Mouse (Mus musculus) MEL (cell line): ENCODE data around the gene Myo3b.

Source experiments
- CHD2 ChIP-seq: IDR thresholded peaks from 2 replicates; pipeline ENCODE4 v1.6.1; 2011; ENCODE audit warnings: low read length, improper control_type of control experiment
- CTCF ChIP-seq, 3 experiments: IDR thresholded peaks in 2 of 3; conservative IDR thresholded peaks in 1 of 3; 2 replicates each; pipeline ENCODE4 v1.5.1; 2011 to 2012; ENCODE audit warnings: low read length in 3 of 3, low read depth in 2 of 3, mild to moderate bottlenecking in 2 of 3, improper control_type of control experiment in 1 of 3, inconsistent platforms in 1 of 3, mixed read lengths in 1 of 3, moderate library complexity in 1 of 3; ENCODE audit not compliant: control insufficient read depth in 1 of 3, insufficient read depth in 1 of 3, poor library complexity in 1 of 3, severe bottlenecking in 1 of 3
- EP300 ChIP-seq, 2 experiments: IDR thresholded peaks; 2 replicates each; pipeline ENCODE4 v1.6.1; 2011; ENCODE audit warnings: improper control_type of control experiment in 2 of 2, low read length in 2 of 2, low read depth in 1 of 2, mild to moderate bottlenecking in 1 of 2
- MAX ChIP-seq: IDR thresholded peaks from 2 replicates; pipeline ENCODE4 v1.6.1; 2011; ENCODE audit warnings: low read length, improper control_type of control experiment
- MYC ChIP-seq: IDR thresholded peaks from 2 replicates; pipeline ENCODE4 v1.6.1; 2011; ENCODE audit warnings: low read depth, mild to moderate bottlenecking, low read length, improper control_type of control experiment, moderate library complexity
- NRF1 ChIP-seq: IDR thresholded peaks from 2 replicates; pipeline ENCODE4 v1.6.1; 2014; ENCODE audit warnings: low read depth, mild to moderate bottlenecking, inconsistent platforms, low read length, improper control_type of control experiment, moderate library complexity; ENCODE audit not compliant: poor library complexity, insufficient read depth, severe bottlenecking
- POLR2A ChIP-seq, 2 experiments: IDR thresholded peaks; 2 replicates each; pipeline ENCODE4 v1.6.1; 2011 to 2012; ENCODE audit warnings: low read length in 2 of 2, mild to moderate bottlenecking in 2 of 2, control low read depth in 1 of 2, improper control_type of control experiment in 1 of 2, low read depth in 1 of 2, moderate library complexity in 1 of 2; ENCODE audit not compliant: control insufficient read depth in 1 of 2, insufficient read depth in 1 of 2, poor library complexity in 1 of 2
- SMC3 ChIP-seq: IDR thresholded peaks from 2 replicates; pipeline ENCODE4 v1.6.1; 2011; ENCODE audit warnings: low read depth, low read length, improper control_type of control experiment
- TCF12 ChIP-seq: IDR thresholded peaks from 2 replicates; pipeline ENCODE4 v1.6.1; 2014; ENCODE audit warnings: low read depth, mild to moderate bottlenecking, inconsistent platforms, low read length, improper control_type of control experiment, moderate library complexity

DNA sequence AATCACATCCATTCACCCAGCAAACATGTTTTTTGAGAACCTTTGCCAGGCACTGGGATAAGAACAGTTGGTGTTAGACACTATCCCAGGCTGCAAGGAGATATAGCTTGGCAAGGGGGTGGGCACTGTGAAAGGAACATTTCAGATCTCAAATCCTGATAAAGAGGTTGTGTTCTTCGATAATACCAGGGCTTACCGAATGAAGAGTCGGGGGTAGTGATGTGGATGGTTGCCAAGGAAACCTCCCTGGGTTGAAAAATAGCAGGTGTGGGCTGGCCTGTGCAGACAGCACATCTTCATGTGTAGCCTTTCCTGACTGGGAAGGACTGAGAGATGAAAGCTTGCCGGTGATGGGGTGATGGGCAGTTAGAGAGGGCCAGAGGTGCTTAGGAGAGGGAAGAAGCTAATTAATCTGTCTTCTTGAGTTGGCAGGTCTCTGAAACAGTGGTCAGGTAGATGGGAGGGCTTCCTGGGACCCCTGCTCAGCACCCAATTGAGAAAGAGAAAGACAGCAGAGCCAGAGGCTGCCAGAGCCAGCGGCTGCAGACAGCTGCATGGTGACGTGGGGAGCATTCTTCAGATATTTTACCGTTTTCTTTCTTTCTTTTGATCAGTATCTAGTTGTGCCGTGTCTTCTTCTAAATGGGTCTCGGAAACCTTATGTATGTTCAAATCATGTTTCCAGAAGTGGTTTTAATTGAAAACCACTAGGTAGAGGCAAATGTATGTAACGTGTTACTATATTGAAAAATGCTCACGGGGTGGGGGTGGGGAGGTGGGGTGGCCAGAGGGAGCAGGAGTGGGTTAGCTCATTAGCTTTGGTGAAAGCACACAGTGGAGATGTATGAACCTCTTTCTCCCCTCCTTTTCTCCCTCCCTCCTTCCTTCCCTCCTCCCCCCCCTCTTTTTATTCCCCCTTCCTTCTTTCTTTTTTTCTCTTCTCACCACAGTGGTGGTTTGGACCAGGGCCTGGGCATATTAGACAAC, 21.7 kb downstream of the Myo3b start:
- no peak for TF ChIP-seq MYC
- no peak for TF ChIP-seq POLR2A (IDR thresholded peaks at IDR 0.05; ENCODE audit: control insufficient read depth in 1 of 2, insufficient read depth in 1 of 2, low read depth in 1 of 2, low read length in 2 of 2, poor library complexity in 1 of 2)
- TF ChIP-seq MAX = no peak
- TF ChIP-seq TCF12 = no peak
- no peak for TF ChIP-seq CTCF (IDR thresholded peaks at IDR 0.05 in 2 of 3, conservative IDR thresholded peaks at IDR 0.05 in 1 of 3; ENCODE audit: control insufficient read depth in 1 of 3, insufficient read depth in 1 of 3, low read depth in 2 of 3, low read length in 3 of 3, poor library complexity in 1 of 3, severe bottlenecking in 1 of 3)
- TF ChIP-seq EP300 (IDR thresholded peaks at IDR 0.05; ENCODE audit: low read depth in 1 of 2, low read length in 2 of 2) = no peak
- no peak for TF ChIP-seq CHD2
- TF ChIP-seq NRF1 = no peak
- TF ChIP-seq SMC3 = no peak
